Mouse (Mus musculus): ENCODE measurements around the gene Cab39l.

DNA sequence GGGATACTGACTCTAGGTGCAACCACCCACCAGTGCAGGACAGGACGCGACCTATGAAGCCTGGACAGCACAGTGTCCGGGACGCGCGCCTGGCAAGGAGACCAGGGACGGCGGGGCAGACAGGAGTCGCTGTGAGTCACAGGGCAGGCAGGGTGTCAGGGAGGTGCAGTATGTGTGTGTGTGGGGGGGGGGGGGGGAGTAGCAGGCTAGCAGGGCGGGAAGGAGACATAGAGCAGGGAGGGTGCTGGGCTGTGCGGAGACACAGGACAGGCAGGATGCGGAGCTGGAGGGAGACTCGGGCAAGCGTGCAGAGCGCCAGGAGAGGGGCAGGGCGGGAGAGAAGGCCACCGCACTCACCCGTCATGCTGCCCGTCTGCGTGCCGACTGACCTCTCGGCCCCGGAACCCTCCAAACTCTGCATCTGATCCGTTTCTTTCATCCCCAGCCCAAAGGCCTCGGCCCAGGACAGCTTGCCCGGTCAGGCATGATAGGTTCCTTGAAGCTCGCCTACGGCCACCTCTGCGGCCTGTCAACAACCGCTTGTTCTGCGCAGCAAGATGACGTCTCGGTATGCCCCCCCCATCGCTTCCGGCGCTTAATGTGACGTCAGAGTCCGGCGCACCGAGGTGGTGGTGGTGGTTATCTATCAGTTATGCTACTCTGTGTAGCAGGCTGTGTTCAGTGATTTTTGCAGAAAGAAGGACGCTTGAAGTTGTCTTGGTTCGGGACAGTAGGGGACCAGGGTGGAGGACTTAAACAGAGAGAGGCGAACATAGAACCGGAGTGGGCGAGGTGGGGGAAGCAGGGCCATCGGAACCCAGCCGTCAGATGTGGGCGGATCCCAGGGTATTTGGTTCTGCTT is 156.9 kb downstream of the Cab39l start, which contains the start of gene Cdadc1:
- TF ChIP-seq CTCF (IDR thresholded peaks at IDR 0.05; ENCODE audit: extremely low read depth, insufficient read length, insufficient replicate concordance, low read depth, low read length) (no peak), POLR2A (IDR thresholded peaks at IDR 0.05; ENCODE audit: low read depth, low read length) (peak; percentile 73)
